Mouse (Mus musculus) testis, adult 2 months (tissue): ENCODE data around the gene Hoxa1.

Source experiments
- CTCF ChIP-seq: fragments of 200-500 bp; IDR thresholded peaks from 2 replicates; pipeline ENCODE4 v1.5.1; 2012; ENCODE audit warnings: low read depth, mild to moderate bottlenecking, inconsistent platforms, low read length, moderate library complexity; ENCODE audit not compliant: control insufficient read depth, insufficient read depth, insufficient replicate concordance
- POLR2A ChIP-seq: fragments of 200-500 bp; IDR thresholded peaks from 2 replicates; pipeline ENCODE4 v1.6.1; 2012; ENCODE audit warnings: low read depth, mild to moderate bottlenecking, inconsistent platforms, low read length, moderate library complexity; ENCODE audit not compliant: control insufficient read depth

- TF ChIP-seq CTCF (no peak), POLR2A (no peak)
These were observed 39.2 kb upstream of the Hoxa1 start for GRCm38 (mm10) chr6:52197271-52197670.
